ENCODE assay signal across 8 mouse cellular contexts in genomic region chr16:95750211-95750629, GRCm38 (mm10). TPM values are rescaled to one million over a fixed set of nuclear protein-coding genes. Genes with fewer than 3 reads are reported as not detected.
DNase-seq lines count a peak whose midpoint lies in the region; ATAC-seq lines count a peak whose summit lies in the region.
"Had no signal": no experiment of that assay in that cellular context is flagged by ENCODE, and none has a peak within 500 bp of the region (broad histone marks: within the 10 kb centered on the region; RNA-seq: fewer than 3 reads in every experiment).

No protein-coding gene starts in this region.

- H3K4me3 ChIP-seq in liver, embryonic 16.5 days (ENCODE audit: low read depth, low read length): no peak overlapping the region
- no peak overlapping the region for H3K4me3 ChIP-seq in liver, embryonic 11.5 days (ENCODE audit: low read depth, low read length)
- H3K4me3 ChIP-seq in limb, embryonic 15.5 days: no peak overlapping the region
- H3K4me3 ChIP-seq: embryonic facial prominence, embryonic 12.5 days had no signal

- WGBS in liver, embryonic 16.5 days (ENCODE audit: insufficient replicate concordance): 47% methylated on average over 6 of the region's 6 CpGs
- 70% methylated on average over 6 of the region's 6 CpGs for WGBS in liver, embryonic 11.5 days
- 85% methylated on average over 6 of the region's 6 CpGs for WGBS in limb, embryonic 15.5 days

- no peak overlapping the region for H3K9ac ChIP-seq in liver, embryonic 16.5 days (ENCODE audit: low read depth, low read length)
- H3K9ac ChIP-seq in liver, embryonic 11.5 days (ENCODE audit: low read depth, low read length): no peak overlapping the region
- no peak overlapping the region for H3K9ac ChIP-seq in limb, embryonic 15.5 days
- H3K9ac ChIP-seq: embryonic facial prominence, embryonic 12.5 days had no signal

- no peaks in the 10 kb centered on the region for H3K36me3 ChIP-seq in liver, embryonic 16.5 days (ENCODE audit: control insufficient read depth, insufficient read depth)
- no peaks in the 10 kb centered on the region for H3K36me3 ChIP-seq in liver, embryonic 11.5 days (ENCODE audit: control insufficient read depth, insufficient read depth, low read length)
- no peaks in the 10 kb centered on the region for H3K36me3 ChIP-seq in limb, embryonic 15.5 days
- H3K36me3 ChIP-seq: embryonic facial prominence, embryonic 12.5 days had no signal

- H3K27me3 ChIP-seq in liver, embryonic 16.5 days (ENCODE audit: control insufficient read depth, insufficient read depth, low read depth, low read length): no peaks in the 10 kb centered on the region
- no peaks in the 10 kb centered on the region for H3K27me3 ChIP-seq in liver, embryonic 11.5 days (replicated peaks; ENCODE audit: control insufficient read depth, insufficient read depth, low read length)
- no peaks in the 10 kb centered on the region for H3K27me3 ChIP-seq in limb, embryonic 15.5 days
- H3K27me3 ChIP-seq: embryonic facial prominence, embryonic 12.5 days had no signal

- peaks cover 6% of the 10 kb centered on the region; the same call in 1 of the 2 replicates for H3K4me1 ChIP-seq in liver, embryonic 16.5 days (ENCODE audit: control insufficient read depth, low read depth, low read length)
- H3K4me1 ChIP-seq in liver, embryonic 11.5 days (replicated peaks; ENCODE audit: control insufficient read depth, insufficient read depth, low read length): no peaks in the 10 kb centered on the region
- H3K4me1 ChIP-seq in limb, embryonic 15.5 days: peaks cover 32% of the 10 kb centered on the region

- ATAC-seq in liver, embryonic 16.5 days (ENCODE audit: low read depth): peak; percentile 41; the same call in 1 of the 2 replicates
- ATAC-seq in liver, embryonic 11.5 days (replicated peaks; ENCODE audit: low FRiP score): no peak
- ATAC-seq in granulocyte monocyte progenitor cell, adult 5-6 weeks (replicated peaks; ENCODE audit: poor library complexity, severe bottlenecking): peak; percentile 50
- ATAC-seq in limb, embryonic 15.5 days (ENCODE audit: insufficient number of reproducible peaks, low FRiP score, low TSS enrichment, low read depth): no peak

- H3K27ac ChIP-seq in liver, embryonic 16.5 days (ENCODE audit: low read length): no peak overlapping the region
- no peak overlapping the region; the same call in 1 of the 2 replicates for H3K27ac ChIP-seq in liver, embryonic 11.5 days (ENCODE audit: low read depth, low read length)
- H3K27ac ChIP-seq in limb, embryonic 15.5 days: peak overlapping the region; percentile 24; the same call in 1 of the 2 replicates
- H3K27ac ChIP-seq: embryonic facial prominence, embryonic 12.5 days had no signal

- no peaks in the 10 kb centered on the region for H3K9me3 ChIP-seq in liver, embryonic 16.5 days (replicated peaks; ENCODE audit: control insufficient read depth, low read length)
- H3K9me3 ChIP-seq in liver, embryonic 11.5 days (ENCODE audit: control insufficient read depth, low read length): no peaks in the 10 kb centered on the region
- H3K9me3 ChIP-seq in limb, embryonic 15.5 days: no peaks in the 10 kb centered on the region
- H3K9me3 ChIP-seq: embryonic facial prominence, embryonic 12.5 days had no signal

- no peak for DNase-seq in liver, embryonic 11.5 days (ENCODE audit: low spot score)
- peak; percentile 81 for DNase-seq in thymus, postnatal 14 days
- no peak for DNase-seq in embryo, embryonic 10 days (ENCODE audit: low spot score)
- DNase-seq in left cerebral cortex, adult 9 months (ENCODE audit: low spot score in 2 of 2): no peak

- H3K4me2 ChIP-seq in liver, embryonic 16.5 days (ENCODE audit: low read depth, low read length): no peak overlapping the region
- no peak overlapping the region for H3K4me2 ChIP-seq in liver, embryonic 11.5 days
- no peak overlapping the region for H3K4me2 ChIP-seq in limb, embryonic 15.5 days
- H3K4me2 ChIP-seq: embryonic facial prominence, embryonic 12.5 days had no signal

RNA-seq across cellular contexts. Expression of gene Ets2, which starts 48.3 kb away (rescaled TPM):
- 13.6 and 15.8 TPM in 2 replicates for polyA plus RNA-seq in liver, embryonic 16.5 days (2015; fragmentation: Nextera tagmentation; extraction: Ambion mirVana)
- polyA plus RNA-seq in liver, embryonic 11.5 days (2014; fragmentation: Nextera tagmentation; extraction: Ambion mirVana): 29.8 and 30.6 TPM in 2 replicates
- 7.4 and 7.5 TPM in 2 replicates for total RNA-seq in granulocyte monocyte progenitor cell, adult 5-6 weeks (2014; fragmentation: Nextera tagmentation)
- total RNA-seq in granulocyte monocyte progenitor cell, adult 5-6 weeks (2017): 7.0 and 9.7 TPM in 2 replicates
- 103 and 109 TPM in 2 replicates for polyA plus RNA-seq in limb, embryonic 15.5 days (2015; fragmentation: Nextera tagmentation; extraction: Ambion mirVana)

Comparison
In these comparisons a context has a peak if more than half of its experiments do, and no peak if none do; other contexts are left out.
1. ATAC-seq: peak in liver, embryonic 16.5 days (single experiment) and granulocyte monocyte progenitor cell, adult 5-6 weeks (single experiment); none in liver, embryonic 11.5 days (single experiment) and limb, embryonic 15.5 days (single experiment).